Mouse (Mus musculus) right cerebral cortex, postnatal 14 days (tissue): ENCODE results near the gene Wdr46.

ENCODE experiments used
- DNase-seq: peaks from one replicate; pipeline ENCODE4 v3.0.0; 2022

Gene Wdr46

DNA sequence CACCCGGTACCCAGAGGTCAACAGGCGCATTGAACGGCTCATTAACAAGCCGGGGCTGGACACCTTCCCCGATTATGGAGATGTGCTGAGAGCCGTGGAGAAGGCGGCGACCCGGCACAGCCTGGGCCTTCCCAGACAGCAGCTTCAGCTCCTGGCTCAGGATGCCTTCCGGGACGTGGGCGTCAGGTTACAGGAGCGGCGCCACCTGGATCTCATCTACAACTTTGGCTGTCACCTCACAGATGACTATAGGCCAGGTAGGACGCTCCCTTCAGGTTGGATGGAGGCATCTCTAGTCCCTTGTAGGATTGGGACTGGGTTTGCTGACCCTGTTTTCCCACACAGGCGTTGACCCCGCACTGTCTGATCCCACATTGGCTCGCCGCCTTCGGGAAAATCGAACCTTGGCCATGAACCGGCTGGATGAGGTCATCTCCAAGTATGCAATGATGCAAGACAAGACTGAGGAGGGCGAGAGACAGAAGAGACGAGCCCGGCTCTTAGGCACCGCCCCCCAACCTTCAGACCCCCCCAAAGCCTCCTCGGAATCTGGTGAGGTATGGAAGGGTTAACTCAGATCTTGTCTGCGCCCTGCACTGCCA lies 28.5 kb upstream of the Wdr46 start:
- no peak for DNase-seq

DNA sequence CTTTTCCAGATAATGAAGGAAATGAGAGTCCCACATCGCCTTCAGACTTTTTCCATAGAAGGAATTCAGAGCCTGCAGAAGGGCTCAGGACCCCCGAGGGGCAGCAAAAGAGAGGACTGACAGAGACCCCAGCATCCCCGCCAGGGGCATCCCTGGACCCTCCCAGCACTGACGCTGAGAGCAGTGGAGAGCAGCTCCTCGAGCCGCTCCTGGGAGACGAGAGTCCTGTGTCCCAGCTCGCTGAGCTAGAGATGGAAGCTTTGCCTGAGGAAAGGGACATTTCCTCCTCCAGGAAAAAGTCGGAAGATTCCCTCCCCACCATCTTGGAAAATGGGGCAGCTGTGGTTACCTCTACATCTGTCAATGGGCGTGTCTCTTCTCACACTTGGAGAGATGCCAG lies 27.2 kb upstream of the Wdr46 start:
- no peak for DNase-seq

DNA sequence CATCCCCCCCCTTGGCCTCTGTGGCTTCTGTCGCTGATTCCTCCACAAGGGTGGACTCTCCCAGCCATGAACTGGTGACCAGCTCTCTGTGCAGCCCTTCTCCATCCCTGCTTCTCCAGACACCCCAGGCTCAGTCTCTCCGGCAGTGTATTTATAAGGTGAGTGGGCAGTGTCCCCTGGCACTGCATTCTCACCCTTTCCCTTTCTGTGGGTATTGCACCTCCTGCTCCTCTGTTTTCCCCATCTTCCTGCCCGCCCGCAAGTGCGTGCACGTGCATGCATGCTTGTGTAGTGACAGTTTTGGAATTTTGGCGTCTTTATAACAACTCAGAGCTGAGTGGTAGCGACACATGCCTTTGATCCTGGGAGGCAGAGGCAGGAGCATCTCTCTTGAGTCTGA lies 26.6 kb upstream of the Wdr46 start:
- DNase-seq = no peak

DNA sequence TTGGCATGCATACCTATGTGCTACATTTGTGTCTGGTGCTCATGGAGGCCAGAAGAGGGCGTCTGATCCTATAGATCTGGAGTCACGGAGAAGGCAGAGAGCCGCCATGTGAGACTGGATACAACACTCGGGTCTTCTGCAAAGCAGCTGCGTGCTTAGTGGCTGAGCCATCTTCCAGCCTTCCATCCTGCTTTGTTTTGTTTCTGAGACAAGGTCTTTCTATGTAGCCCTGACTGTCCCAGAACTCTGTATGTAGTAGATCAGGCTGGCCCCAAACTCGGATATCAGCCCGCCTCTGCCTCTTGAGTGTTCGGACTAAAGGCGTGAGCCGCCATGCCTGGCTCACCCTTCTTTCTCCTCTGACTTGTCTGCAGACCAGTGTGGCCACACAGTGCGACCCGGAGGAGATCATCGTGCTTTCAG lies 25.5 kb upstream of the Wdr46 start:
- DNase-seq = no peak

DNA sequence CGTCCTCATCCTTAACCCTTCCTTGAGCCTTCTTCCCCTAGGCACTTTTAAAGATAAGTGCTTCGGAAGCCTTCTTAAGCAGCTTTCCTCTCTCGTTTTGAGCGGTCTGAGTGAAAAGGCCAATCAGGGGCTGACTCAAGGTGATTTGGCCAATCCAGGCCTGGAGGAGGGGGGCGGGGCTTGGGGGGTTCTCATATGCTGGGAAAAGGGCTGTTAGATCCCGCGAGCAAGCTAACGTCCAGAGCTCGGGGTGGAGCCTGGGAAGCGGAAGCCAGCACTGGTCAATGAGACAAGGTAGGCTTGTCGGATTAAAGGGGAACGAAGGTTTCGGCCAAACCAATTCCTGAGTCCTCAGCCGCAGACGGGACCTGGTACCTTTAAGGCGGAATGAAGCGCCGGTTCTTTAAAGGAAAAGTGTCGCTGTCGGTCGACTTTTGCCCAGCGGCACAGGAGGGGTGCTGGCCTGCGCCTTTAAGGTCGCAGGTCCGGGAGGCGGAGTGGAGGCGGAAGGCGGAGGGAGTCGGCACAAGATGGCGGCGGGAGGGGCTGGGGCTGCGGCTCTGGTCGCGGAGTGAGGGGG lies 24.7 kb upstream of the Wdr46 start, which contains the start of the genes Tapbp and Zbtb22:
Tapbp (plus strand) TSS at position 229 of the 580 bp plus-strand sequence.
Zbtb22 (plus strand) TSS at position 234 of the 580 bp plus-strand sequence.
- DNase-seq = peak; percentile 93

DNA sequence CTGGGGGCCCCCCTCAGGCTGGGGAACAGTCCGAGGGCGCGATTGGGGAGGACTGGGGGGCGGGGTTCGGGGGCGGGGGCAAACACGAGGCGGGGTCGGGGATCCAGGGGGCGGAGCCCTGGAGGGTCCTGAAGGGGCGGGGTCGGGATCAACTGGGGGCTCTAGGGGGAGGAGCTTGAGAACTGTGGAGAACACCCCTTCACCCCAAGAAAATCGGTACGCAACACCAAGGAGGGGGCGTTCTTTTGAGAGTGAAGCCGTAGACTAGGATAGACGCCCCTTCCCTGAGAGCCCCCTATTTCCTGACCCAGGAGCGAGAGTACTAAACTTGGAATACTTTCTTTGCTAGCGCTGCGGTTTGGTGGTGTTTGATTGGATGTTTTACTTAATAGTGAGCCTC lies 24.2 kb upstream of the Wdr46 start:
- no peak for DNase-seq

DNA sequence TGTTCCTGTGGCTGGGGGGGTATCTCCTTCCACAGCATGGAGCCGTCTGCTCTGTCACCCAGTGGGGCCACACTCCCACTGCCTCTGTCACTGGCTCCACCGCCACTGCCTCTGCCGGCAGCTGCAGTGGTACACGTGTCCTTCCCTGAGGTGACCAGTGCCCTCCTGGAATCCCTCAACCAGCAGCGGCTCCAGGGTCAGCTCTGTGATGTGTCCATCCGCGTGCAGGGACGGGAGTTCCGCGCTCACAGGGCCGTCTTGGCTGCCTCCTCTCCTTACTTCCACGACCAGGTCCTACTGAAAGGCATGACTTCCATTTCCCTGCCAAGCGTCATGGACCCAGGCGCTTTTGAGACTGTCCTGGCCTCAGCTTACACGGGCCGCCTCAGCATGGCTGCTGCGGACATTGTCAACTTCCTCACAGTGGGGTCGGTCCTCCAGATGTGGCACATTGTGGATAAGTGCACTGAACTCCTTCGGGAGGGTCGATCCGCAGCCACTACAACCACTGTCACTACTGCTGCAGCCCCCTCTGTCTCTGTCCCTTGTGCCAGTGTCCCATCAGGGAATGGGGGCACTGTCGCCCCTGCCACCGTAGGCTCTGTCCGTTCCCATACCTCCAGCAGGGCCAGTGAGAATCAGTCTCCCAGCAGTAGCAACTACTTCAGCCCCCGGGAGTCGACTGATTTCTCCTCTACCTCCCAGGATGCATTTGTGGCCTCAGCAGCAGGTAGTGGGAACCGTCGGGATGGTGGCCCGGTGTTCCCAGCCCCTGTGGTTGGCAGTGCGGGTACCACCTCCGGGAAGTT lies 23.4 kb upstream of the Wdr46 start:
- DNase-seq = no peak

DNA sequence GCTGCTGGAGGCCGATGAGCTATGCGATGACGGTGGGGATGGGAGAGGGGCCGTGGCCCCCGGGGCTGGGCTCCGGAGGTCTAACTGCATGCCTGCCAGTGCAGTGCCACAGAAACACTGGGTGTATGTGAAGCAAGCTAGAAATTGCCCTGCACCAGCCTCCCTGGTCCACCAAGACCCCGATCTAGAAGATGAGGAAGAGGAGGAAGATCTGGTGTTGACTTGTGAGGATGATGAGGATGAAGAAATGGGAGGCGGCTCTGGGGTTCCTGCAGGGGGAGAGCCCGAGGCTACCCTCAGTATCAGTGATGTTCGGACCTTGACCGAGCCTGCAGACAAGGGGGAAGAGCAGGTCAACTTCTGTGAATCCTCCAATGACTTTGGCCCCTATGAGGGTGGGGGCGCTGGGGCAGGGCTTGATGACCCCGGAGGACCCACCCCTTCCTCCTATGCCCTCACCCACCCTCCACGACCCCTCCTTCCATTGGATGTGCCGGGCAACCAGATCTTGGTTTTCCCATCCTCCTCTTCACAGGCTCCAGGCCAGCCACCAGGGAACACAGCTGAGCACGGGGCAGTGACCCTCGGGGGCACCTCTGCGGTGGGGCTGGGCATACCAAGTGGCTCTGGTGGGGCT lies 22.7 kb upstream of the Wdr46 start:
- no peak for DNase-seq

DNA sequence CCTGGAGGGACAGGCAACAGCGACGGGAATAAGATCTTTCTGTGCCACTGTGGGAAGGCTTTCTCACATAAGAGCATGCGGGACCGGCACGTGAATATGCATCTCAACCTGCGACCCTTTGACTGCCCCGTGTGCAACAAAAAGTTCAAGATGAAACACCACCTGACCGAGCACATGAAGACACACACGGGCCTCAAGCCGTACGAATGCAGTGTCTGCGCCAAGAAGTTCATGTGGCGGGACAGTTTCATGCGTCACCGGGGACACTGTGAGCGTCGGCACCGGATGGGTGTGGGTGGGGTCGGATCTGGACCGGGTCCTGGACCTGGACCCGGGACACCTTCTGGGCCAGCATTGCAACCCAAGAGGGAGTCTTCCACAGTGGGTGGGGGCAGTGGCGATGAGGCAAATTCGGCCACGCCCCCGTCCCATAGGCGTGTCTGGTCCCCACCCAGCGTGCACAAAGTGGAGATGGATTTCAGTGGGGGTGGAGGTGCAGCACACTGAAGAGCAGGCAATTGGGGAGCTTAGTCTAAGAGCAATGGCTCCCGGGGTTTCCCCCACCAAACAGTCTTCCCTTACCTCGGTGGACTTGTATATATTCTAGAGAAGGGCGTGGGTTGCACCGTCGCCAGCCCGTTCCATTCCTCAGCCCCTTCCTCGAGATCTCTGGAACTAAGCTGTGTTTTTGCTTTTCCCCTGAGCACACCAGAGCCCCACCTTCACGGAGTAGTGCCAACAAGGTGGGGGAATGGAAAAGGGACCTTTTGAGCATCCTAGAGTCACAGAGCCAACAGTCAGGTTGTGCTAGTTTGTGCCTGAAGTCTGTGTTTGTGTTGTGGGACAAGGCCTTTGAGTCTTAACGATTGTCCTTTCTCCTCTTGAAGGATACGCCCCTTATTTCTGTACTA lies 21.9 kb upstream of the Wdr46 start:
- no peak for DNase-seq

DNA sequence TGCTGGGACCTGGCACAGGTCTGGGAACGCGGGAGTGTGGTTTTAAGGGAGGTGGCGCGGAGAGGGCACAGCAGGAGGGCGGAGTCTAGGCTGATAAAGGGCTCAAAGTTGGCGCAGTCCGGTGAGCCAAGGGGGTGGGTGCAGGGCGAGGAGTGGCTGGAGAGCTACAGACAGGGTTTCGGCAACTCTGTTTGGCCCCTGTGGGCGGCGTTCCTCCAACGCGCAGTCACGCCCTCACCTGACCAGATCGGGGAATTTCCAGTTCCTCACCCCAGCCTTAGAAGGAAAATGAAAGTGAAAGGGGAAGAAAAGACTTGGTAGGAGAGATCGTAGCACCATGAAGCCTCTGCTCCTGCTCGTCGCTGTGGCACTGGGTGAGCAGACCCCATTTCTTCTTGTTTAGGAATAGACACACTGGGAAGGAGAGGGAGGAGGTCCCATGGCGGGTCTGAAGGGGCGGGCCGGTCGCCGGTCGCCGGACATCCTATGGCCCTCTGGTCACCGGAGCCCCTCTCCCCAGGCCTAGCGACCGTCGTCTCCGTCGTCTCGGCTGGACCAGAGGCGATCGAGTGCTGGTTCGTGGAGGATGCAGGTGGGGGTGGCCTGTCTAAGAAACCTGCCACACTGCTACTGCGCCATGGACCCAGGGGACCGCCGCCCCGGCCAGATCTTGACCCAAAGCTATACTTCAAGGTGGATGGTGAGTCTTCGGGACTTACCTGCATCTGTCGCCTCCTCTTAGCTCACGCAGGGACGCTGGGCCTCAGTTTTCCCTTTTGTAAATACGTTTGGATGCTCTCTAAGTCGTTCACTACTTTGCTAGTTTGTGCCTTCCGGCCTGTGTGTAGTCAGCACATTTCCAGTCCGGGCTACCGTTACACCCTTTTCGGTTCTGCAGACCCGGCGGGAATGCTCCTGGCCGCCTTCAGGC lies 20.8 kb upstream of the Wdr46 start:
- DNase-seq = peak; percentile 48

DNA sequence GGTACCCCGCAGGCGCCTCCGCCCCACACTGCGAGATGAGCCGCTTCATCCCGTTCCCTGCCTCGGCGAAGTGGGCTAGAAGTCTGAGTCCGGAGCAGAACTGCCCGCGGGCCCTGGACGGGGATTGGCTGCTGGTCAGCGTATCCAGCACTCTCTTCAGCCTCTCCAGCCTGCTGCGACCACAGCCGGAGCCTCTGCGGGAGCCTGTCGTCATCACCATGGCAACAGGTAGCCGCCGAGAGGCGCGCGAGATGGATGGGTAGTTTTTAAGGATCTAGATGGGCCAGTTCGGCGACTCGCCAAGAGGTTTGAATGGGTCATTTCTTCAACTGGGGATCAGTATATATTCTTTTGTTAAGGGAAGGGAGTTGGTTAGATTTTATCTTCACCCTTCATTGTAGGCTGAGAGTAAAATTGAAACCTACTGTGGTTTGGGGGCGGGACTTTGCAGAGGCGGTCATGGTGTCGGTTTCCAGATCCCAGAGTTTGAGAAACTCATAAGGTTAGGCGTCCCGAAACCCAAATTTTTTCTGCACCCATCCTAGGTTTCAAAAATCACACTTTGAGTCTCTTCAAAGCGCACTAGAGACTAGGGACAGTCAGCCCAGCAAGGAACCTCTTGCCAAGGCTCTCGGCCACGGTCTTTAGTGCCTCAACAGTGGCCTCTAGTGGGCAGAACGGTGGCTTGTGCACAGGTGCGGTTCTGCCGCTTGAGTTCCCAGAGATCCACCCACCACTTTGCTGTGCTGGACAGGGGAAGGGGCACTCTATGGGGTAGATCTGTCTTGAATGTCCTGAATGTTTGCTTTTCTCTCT lies 20.0 kb upstream of the Wdr46 start:
- DNase-seq = peak; percentile 80

DNA sequence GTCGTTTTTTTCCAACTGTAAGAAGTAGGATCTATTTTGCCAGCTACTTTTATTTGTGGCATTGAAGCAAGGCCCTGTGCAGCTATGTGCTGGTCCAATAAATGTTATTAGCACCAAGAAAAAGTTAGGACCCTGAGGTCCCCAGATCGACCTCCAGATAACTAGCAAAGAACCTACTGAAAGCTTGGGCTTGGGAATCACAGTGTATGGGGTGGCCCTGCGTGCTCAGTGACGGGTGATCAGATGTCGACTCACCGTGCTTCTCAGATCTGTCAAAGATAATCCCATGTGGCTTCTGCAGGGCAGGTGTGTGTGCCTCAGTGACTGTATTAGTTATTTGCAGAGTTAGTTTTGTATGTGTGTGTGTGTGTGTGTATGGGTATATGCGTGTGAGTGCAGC lies 19.1 kb upstream of the Wdr46 start:
- no peak for DNase-seq

DNA sequence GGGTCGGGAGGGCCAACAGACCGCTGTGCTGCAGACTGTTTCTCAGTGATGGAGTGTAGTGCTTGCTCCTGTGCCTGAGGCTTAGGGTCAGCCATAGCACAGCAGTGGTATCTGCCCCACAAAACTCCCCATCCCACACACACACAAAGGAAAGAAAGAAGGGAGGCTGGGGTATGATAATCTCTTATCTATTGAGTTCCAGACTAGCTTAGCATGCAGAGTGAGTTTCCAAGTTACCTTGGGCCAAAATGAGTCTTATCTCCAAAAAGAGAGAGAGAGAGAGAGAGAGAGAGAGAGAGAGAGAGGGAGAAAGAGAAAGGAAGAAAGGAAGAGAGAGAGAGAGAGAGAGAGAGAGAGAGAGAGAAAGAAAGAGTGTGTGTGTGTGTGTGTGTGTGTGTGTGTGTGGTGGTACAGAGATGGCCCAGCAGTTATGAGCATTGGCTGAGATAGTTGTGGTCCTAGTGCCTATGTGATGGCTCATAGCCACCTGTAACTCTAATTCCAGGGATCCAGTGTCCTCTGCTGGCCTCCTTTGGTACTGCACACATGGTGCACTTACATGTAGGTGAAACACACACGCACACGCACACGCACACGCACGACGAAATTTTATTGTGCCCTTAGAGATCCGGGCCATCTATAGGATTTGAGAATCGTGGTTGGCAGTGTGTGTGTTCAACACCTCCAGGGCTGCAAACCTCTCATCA lies 15.7 kb upstream of the Wdr46 start:
- DNase-seq = peak; percentile 53

DNA sequence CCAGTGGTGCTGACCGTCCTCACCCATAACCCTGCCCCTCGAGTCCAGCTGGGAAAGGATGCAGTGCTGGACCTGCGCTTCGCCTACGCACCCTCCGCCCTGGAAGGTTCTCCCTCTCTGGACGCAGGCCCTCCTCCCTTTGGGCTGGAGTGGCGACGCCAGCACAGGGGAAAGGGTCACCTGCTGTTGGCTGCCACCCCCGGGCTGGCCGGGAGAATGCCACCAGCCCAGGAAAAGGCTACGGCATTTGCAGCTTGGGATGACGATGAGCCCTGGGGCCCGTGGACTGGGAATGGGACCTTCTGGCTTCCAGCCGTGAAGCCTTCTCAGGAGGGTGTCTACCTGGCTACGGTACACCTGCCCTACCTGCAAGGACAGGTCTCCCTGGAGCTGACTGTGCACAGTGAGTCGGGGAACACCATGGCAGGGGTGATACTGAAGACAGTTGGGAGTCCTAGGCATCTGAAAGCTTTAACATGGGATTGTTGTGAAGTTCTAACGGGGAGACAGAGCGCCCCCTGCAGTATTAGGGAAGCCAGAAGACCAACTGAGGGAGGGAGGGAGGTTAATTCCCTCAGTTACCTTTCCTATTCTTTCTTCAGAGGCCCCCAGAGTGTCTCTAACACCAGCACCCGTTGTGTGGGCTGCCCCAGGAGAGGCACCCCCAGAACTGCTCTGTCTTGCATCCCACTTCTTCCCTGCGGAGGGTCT lies 14.9 kb upstream of the Wdr46 start:
- no peak for DNase-seq

DNA sequence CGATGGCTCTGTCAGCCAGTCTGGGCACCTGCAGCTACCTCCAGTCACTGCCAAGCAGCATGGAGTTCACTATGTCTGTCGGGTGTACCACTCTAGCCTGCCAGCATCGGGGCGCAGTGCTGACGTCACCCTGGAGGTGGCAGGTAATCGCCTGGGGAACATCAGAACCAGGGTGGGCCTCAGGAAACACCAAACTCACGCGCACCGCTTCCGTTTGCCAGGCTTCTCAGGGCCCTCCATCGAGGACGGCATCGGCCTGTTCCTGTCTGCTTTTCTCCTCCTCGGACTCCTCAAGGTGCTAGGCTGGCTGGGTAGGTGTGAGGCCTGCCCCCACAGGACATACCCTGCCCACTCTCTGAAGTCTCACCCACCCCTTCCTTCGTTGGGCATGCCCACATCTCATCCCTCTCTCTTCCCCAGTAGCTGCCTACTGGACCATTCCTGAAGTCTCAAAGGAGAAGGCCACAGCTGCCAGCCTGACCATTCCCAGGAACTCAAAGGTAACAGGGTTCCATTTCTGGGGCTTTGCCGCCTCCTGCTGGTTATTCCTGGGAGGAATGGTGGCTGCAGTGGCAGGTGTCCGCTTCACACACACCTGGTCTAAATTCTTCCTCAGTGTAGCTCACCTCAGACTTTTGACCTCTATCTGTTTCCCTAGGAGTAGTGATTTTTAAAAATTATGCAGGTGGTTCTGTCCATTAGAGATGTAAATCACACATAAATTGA lies 14.1 kb upstream of the Wdr46 start:
- DNase-seq = no peak

DNA sequence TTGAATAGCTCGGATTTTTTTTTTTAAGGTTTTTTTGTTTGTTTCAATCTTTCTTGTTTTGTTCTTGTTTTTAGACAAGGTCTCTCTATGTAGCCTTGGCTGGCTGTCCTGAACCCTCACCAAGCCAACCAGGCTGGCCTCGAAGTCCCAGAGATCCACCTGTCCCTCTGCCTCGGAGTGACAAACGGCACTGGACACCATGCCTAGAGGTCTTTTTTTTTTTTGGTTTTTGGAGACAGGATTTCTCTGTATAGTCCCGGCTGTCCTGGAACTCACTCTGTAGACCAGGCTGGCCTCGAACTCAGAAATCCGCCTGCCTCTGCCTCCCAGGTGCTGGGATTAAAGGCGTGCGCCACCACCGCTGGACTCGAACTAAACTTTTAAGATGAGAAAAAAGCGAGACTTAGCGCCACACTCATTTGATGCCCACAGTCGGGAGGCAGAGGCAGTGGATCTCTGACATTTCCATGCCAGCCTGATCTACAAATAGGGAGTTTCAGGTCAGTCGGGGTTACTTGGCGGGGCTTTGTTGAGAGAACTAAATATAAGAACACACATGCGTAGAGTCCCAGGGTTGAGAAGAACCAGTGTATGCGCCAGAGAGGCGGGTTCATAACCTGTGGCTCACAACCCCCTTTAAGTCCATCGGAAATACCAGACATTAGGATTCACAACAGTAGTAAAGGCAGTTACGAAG lies 12.1 kb upstream of the Wdr46 start:
- no peak for DNase-seq

DNA sequence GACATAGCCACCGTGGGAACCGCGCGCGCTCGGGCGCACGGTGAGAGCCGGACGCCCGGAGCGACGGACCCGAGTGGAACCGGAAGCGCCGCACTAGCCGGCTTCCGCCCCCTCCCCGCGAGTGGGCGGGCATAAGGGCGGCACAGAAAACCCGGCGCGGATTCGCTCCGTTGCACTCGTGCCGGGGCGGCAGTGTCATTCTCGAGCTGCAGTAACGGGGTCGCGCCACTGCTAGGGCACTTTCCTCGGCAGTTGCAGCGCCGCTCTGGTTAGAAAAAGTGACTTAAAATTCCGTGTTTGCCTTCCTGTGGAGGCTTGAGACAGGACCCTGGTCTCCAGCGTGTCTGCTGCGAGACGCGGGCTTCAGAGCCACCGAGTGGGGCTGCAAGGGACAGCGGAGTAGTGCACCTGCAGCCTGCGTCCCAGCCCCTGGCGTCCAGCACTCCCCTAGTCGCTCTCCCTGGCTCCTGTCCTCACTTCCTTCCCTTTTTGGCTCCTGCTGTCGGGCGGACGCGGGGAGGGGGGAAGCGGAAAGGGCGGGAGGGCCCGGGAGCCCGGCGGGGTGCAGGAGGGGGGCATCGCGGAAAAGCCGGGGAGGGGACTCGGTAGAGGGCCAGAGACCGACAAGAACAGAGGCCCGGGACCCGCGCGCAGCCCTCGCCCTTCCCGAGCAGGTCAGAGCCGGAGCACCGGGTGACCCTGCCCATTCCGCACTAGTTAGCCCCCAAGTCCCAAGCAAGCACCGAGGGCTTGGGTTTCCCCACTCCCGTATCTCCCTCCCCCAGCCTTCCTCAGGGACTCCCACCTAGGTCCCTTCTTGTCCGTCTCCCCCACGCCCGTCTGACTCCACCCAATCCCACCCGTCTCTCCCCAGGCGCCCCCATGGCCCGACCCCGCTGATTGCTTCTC lies 10.8 kb upstream of the Wdr46 start, which contains the start of gene Rgl2:
Rgl2 (plus strand) TSS at position 173 of the 909 bp plus-strand sequence.
- peak; percentile 95 for DNase-seq
